Mouse (Mus musculus) C2C12 (cell line): ENCODE results near the gene Mat2a.
"Not testable (repeated sequence)": the region's sequence is repeated elsewhere in the genome, so short reads cannot be mapped to it uniquely, and the experiment has no call there.

ENCODE experiments used
- CEBPB ChIP-seq: IDR thresholded peaks from one replicate; pipeline ENCODE4 v1.6.1; 2011; ENCODE audit warnings: low read depth, mild to moderate bottlenecking, control low read depth, moderate library complexity
- CTCF ChIP-seq: IDR thresholded peaks from one replicate; pipeline ENCODE4 v1.5.1; 2011; ENCODE audit not compliant: control insufficient read depth, insufficient read depth, insufficient read length
- MAX ChIP-seq: IDR thresholded peaks from one replicate; pipeline ENCODE4 v1.6.1; 2011; ENCODE audit warnings: mild to moderate bottlenecking, control low read depth
- USF1 ChIP-seq: IDR thresholded peaks from one replicate; pipeline ENCODE4 v1.6.1; 2011; ENCODE audit warnings: low read depth, mild to moderate bottlenecking, control low read depth, moderate library complexity

GRCm38 (mm10) chr6:72462550-72463257 is 23.3 kb upstream of the Mat2a start:
- TF ChIP-seq USF1, CTCF, MAX, CEBPB: not testable (repeated sequence)
